Mouse (Mus musculus) cortical plate, adult 2 months (tissue): ENCODE results near the gene A630001G21Rik. TPM values are rescaled to one million over a fixed set of nuclear protein-coding genes. Genes with fewer than 3 reads are reported as not detected.

Experiments
- H3K27ac ChIP-seq: fragments of 200-500 bp; 2 replicates; pipeline ENCODE4 v1.5.1; 2012; ENCODE audit warnings: low read length, control low read depth, inconsistent platforms; ENCODE audit not compliant: insufficient read depth
- H3K4me1 ChIP-seq: fragments of 200-500 bp; 2 replicates; pipeline ENCODE4 v1.6.1; 2011; ENCODE audit warnings: low read length; ENCODE audit not compliant: control insufficient read depth, insufficient read depth
- H3K4me3 ChIP-seq: fragments of 200-500 bp; 2 replicates; pipeline ENCODE4 v1.5.1; 2011; ENCODE audit warnings: mild to moderate bottlenecking, low read length, control low read depth; ENCODE audit not compliant: insufficient read depth
- CTCF ChIP-seq: fragments of 200-500 bp; IDR thresholded peaks from 2 replicates; pipeline ENCODE4 v1.5.1; 2011; ENCODE audit warnings: mild to moderate bottlenecking, control low read depth, low read length; ENCODE audit not compliant: insufficient read depth; ENCODE audit errors: extremely low read depth
- POLR2A ChIP-seq: fragments of 200-500 bp; IDR thresholded peaks from 2 replicates; pipeline ENCODE4 v1.6.1; 2011; ENCODE audit warnings: mild to moderate bottlenecking, low read length, control low read depth; ENCODE audit not compliant: insufficient read depth; ENCODE audit errors: extremely low read depth
- polyA plus RNA-seq: library from polyadenylated mRNA; depleted of rRNA; stranded (reverse); fragments of >200 nt; gene quantifications from 2 replicates; pipeline ENCODE4 v1.2.3, GENCODE M21; 2012

The A630001G21Rik gene
- polyA plus RNA-seq, 1 experiment, result 0.94 TPM

DNA sequence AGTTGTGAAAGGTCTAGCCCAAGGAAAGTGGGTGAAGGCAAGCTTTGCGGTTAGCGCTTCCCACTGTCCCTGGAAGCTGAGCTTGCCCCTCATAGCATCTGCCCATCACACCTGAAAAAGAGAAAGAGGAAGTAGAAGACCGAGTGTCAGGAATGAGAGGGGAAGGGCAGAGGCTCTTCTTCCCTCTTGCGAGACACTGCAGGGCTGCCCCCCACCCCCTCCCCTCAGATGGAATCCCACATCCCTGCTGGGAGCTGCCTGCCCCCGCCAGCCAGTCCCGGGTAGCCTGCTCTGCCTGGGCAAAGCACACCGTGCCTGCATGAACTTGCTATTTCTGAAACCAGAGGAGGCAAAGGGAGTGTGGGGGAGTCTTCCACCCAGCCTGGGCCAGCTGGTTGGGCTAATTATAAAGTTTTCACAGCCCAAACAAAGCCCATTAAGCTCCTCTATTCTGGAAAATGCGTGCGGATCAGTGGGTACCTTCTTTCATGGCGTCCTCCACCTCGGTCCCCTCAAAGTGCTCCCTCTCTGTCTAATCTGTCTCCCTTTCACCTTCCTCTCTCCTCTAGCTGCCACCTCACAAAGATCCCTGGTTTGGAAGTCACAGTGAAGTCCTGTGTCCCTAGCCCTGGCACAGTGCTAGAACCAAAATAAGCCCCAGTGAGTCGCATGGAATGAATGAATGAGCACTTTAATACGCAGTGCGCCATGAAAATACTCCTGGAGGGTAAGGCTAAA lies 20.0 kb downstream of the A630001G21Rik start:
- no peak overlapping the region for H3K27ac ChIP-seq
- peaks cover 2% of the 10 kb centered on the region for H3K4me1 ChIP-seq
- TF ChIP-seq POLR2A (no peak), CTCF (no peak)
- H3K4me3 ChIP-seq, result no peak overlapping the region

DNA sequence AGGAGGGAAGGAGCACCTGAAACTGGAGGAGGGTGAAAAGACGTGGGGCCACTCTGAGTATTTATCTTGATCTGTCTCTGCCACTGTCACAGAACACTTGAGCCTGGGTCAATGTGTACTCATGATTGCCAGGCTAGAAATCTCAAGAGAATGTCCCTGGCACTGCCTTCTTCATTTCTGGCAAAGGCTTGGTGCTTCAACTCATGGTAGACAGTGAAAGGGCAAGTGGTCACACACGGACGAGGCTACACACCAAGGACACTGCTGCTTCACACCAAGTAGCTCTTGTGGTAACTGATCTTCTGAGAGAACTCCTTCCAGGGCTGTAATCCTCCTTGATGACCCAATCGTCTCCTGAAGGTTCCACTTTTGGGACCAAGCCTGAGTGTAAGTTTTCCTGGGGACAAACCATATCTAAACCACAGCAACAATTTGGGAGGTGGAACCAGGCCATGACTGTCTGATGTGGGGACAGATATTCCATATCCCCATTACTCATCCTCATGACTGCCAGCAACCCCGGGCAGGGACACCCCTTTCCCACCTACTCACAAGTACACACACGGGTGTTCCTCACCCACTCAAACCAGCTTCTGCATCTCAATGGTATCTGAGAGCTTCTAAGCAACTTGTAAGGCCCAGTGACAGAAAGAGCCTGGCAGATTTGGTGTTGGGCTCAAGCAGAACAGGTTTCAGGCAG lies 20.8 kb downstream of the A630001G21Rik start:
- TF ChIP-seq POLR2A, result no peak
- TF ChIP-seq CTCF, result no peak
- Histone ChIP-seq H3K27ac (no peak overlapping the region), H3K4me3 (no peak overlapping the region), H3K4me1 (peaks cover 2% of the 10 kb centered on the region)

DNA sequence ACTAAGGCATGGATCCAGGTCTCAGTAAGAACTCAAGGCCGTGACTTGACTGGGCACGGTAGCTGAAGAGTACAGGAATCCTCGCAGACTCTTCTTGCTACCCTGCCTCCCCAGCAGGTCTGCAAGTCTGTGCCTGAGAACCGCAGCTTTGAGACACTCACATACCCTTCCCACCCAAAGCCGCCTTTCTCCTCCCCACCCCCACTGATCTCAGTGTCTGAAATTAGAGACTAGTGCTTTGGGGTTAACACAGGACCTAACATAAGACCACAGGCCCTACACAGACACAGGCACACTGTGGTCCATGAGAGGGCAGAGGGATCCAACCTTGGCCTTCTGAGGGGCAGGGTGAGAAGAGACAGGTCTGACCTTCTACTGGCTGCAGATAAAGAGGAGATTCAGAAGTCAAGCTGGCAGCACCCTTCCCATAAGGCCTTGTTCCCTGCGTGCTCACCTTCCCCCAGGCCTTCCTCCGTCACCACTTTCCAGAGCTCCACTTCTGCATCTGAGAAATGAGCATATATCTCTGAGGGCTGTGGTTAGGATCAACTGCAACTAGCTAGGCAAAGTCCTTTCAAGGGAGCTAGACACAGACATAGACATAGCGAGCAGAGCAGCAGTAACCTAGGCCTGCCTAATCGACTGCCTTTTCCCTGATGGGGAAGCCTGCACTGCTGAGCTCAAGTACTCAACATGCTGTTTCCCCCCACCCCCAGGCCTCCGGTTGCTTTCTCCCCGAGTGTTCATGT lies 26.3 kb downstream of the A630001G21Rik start:
- Histone ChIP-seq H3K4me3 (no peak overlapping the region), H3K4me1 (no peaks in the 10 kb centered on the region), H3K27ac (no peak overlapping the region)
- TF ChIP-seq CTCF (no peak), POLR2A (no peak)

DNA sequence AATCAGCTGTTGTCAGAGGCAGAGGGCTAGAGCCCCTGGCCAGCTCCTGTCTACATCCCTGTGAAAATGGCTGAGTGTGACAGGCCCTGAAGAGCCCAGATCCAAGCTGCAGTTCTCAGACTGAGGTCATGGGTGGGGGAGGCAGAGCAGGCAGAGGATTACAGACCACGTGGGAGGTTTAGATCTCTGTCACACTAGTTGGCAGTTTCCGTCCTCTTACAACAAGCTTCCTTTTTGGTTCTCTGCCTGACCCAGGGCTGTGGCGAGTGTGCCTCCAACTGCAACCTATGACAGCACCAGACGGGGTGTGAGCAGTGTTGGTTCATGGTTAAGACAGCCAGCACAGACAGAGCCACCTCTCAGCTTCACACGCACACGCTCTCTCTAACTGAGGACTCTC lies 26.9 kb downstream of the A630001G21Rik start:
- no peak overlapping the region; the same call in 1 of the 2 replicates for H3K27ac ChIP-seq
- no peak for TF ChIP-seq POLR2A
- no peak for TF ChIP-seq CTCF
- no peaks in the 10 kb centered on the region for H3K4me1 ChIP-seq
- H3K4me3 ChIP-seq, result no peak overlapping the region

DNA sequence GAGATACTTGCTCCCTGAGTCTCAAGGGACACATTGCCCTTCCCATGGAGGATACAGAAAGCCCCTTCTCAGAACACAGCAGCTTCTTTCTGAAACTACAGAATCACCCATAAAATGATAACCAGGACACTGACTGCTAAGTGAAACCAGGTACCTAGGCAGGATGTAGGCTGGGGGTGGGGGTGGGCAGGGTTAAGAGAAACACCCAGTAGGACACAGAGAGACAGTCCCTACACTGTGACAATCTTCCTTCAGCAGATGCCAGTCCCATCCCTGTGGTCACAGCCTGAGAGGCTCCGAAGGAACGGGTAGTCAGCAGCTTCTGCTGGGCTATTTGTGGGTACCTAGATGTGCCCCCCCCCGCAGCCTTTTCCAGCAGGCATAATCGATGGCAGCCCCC lies 27.8 kb downstream of the A630001G21Rik start:
- H3K4me3 ChIP-seq, result no peak overlapping the region
- no peaks in the 10 kb centered on the region for H3K4me1 ChIP-seq
- TF ChIP-seq POLR2A (no peak), CTCF (no peak)
- H3K27ac ChIP-seq, result no peak overlapping the region

DNA sequence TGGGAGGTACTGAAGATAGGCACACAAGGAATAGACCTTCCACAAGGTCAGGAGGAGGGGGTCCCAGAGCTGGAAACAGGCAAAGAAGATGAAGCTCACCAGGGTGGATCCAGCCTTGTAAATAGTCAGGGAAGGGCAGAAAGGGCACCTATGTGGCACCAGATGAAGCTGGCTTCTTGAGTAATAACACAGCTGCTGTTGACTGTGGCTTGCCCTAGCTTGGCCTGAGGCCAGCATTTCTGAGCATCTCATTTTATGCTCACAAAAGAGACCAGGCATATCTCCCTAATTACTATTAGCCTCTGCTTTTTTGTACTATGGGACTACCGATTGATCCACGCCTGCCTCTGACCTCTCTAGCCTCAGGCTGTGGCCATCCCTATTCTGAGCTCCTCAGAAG lies 28.6 kb downstream of the A630001G21Rik start:
- no peaks in the 10 kb centered on the region for H3K4me1 ChIP-seq
- H3K27ac ChIP-seq, result no peak overlapping the region
- no peak overlapping the region for H3K4me3 ChIP-seq
- TF ChIP-seq POLR2A (no peak), CTCF (no peak)

DNA sequence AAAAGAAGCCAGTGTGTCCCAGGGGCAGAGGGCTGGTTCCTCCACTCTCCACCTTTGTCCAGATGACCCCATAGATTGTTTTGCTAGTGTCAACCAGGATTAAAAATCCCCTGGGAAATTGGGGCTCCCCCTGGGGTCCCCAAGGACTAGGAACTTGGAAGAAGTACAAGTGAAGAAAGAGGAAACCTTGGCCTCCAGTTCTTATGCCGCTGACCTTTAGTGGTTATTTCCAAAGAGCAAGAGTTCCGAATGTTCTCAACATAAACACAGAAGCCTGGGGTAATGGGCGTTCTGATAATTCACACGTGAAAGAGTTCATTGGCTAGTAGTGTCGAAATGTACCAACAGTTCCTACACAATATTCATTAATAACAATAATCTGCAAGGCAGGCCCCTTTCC lies 31.9 kb downstream of the A630001G21Rik start:
- no peak for TF ChIP-seq POLR2A
- no peak for TF ChIP-seq CTCF
- no peaks in the 10 kb centered on the region for H3K4me1 ChIP-seq

DNA sequence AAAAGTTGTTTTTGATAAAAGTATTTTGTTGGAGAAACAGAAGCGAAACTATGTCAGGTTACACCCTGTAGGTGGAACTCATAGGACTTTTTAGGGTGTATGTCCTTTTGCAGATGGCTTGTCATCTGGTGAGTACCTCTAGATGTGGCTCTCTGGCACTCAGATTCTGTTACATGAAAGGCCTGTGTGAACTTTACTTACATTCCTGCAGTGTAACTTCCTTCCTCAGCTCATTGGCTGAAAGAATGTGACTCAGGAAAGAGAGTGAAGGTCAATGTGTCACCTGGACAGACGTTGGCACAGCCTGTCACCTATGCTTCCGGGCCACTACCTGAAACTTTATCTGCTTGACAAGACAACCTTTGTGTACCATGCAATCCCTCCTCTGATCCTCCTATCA lies 33.9 kb downstream of the A630001G21Rik start:
- no peaks in the 10 kb centered on the region for H3K4me1 ChIP-seq
- no peak overlapping the region for H3K27ac ChIP-seq
- TF ChIP-seq CTCF (no peak), POLR2A (no peak)
- no peak overlapping the region for H3K4me3 ChIP-seq

More for the DNA sequence above, 31.9 kb downstream of the A630001G21Rik start:
- H3K27ac ChIP-seq, result no peak overlapping the region
- H3K4me3 ChIP-seq, result no peak overlapping the region

DNA sequence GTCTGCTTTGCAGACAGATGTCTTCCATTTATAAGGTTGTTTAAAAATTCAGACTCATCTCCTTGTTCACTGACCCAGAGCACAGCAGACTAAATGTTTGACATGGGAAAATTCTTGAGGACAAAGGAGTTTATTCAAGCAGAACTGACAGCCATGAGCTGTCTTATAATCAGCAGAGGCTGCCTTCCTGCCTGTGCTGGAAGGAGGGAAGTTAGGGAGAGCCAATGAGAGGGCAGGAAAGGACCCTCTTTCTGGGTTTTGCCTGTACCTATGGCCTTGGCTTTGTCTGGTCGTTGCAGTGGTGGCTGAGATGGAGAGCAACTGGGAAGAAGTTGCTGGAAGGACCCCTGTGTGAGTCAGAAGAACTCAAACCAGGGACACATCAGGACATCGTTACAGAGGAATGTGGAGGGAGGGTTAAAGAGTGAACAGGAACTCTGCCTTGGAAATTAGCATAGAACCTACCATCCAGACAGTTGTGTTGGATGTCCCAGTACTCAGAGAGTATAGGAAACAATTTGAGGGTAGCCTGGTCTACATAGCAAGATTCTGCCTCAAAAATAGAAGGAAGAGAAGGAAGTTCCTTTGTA lies 35.4 kb downstream of the A630001G21Rik start:
- TF ChIP-seq POLR2A (no peak), CTCF (no peak)
- no peak overlapping the region for H3K27ac ChIP-seq
- H3K4me3 ChIP-seq, result no peak overlapping the region
- H3K4me1 ChIP-seq, result no peaks in the 10 kb centered on the region
